Mouse (Mus musculus): ENCODE results near the gene Aldh1a7.
"Not testable (repeated sequence)": the region's sequence is repeated elsewhere in the genome, so short reads cannot be mapped to it uniquely, and the experiment has no call there.

Aldh1a7 gene

DNA sequence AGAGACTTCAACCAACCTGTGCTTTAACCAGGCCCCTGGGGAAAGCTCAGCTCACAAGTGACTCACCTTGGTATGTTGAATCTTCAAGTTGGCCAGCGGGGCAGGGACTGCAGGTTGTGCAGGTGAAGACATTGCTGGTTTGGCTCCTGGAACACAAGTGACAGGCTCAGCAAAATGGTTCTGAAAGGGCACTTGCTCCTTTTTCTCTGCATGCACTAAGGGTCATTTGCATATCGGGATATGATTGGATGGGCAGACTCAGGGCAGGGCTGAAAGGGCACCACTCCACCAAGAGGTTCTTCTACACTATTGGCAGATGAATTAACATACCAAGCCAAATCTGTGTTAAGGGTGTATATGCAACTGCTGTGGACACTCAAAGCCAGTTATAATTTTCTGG, at the start of gene Aldh1a7:
TSS of gene Aldh1a7 (minus strand) at position 182 of the 400 bp plus-strand sequence.
- DNase-seq: no peak

DNA sequence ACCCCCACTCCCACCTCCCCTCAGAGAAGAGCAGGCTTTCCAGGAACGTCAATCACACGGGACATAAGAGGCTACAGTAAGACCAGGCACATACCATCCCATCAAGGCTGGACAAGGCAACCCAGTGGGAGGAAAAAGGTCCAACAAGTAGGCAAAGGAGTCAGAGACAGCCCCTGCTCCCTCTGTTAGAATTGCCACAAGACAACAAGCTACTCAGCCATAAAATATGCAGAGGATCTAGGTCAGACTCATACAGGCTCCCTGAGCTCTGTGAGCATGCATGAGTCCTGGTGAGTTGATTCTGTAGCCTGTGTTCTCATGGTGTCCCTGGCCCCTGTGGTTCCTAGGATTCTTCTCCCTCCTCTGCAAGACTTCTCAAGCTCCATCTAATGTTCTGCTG, 48.3 kb upstream of the Aldh1a7 start:
- DNase-seq: no peak

DNA sequence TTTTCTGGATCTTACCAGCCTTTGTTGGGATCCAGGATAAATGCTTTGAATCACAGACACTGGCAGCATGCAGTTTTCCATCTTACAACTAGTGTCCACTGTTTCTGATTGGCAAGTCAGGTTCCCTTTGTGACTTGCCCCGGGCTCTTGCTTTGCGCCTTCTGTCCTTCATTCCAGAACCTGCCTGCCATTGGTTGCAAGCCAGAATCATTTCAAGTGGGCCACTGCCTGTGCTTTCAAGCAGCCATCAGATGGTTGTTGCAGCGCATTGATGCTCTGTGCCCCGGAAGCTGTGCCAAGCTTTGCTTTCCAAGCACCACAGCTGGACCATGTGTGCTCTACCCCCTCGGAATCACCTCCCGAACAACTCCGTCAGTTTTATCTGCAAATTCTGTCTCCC, 46.6 kb upstream of the Aldh1a7 start:
- no peak for DNase-seq

DNA sequence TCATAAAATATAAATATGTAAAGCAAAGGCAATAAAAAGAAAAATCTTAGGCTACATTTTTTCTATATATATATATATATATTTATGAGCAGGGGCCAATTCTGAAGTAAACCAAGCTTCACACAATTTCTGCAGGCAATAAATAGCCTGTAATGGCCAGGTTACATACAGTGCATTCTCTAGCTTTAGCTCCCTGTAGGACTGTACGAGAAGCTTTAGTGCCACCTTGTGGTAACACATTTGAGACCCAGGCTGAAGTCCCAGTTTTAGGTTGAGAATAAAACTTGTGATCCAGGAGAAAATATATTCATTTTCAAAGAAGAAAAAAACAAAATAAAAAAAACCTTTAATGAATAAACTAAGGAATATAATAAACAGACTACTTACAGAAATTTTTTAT, 36.9 kb upstream of the Aldh1a7 start:
- no peak for DNase-seq

DNA sequence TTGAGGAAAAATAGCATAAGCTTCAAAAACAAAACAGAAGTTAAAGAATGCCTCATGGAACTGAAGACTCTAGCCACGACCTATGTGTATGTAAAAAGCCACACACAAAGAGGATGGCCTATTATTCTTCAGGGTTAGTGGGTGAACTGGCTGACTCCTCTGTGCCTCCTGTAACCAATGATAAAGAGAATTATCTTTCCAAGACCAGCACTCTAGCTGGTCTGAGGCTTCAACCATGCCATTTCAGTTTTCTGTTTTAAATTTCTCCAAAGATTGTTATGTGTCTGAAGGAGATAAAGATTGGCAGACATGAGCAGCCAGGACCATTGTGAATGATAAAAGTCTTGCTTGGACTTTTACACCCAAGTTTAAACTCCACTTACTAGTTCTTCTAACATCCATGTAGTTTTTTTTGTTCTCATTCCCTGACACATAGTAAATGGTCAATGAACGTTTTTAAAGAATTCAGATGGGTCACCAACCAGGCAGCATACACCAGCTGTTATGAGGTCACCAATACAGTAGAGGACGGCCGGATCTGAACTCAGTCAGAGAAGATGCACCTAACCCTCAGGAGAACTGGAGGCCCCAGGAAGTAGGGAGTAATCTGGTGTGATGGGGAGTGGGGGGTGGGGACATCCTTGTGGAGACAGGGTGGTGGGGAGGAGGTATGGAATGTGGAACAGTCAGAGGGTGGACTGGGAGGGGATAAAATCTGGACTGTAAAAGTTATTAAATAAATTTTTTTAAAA, 34.5 kb upstream of the Aldh1a7 start:
- DNase-seq: no peak

DNA sequence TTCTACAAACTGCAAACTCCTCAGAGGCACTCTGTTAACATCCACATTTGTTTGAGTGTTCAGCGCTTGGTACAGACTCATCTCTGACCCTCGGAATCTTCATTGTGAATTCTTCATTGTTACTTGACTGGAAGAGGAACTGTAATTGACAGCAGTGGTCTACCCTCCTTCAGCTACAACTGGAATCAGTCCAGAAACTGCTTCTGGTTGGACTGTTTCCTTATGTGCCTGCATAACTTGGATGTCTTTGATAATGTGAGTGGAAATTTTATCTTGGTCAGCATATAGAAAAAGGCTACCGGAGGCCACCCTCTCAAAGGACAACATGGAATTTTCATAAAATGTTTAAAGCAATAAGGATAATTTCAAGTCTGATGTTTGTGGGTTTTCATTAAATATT, 33.8 kb upstream of the Aldh1a7 start:
- no peak for DNase-seq

DNA sequence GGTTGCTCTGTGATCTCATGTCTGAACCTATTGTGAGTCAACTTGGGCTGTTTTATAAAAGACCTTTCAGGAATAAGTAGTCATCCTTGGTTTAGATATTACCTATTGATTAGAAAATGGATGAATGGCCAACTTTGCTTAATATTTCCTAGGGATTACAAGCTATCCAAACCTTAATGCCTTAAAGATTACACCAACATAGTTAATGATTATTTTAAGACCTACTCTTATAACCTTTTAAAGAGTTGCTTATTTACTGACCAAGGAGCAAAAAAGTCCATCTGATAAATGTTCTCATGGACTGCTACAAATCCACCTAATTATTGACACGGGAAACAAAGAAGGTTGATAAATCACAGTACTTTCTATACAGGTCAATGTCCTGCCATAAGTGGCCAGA, 17.3 kb upstream of the Aldh1a7 start:
- no peak for DNase-seq

DNA sequence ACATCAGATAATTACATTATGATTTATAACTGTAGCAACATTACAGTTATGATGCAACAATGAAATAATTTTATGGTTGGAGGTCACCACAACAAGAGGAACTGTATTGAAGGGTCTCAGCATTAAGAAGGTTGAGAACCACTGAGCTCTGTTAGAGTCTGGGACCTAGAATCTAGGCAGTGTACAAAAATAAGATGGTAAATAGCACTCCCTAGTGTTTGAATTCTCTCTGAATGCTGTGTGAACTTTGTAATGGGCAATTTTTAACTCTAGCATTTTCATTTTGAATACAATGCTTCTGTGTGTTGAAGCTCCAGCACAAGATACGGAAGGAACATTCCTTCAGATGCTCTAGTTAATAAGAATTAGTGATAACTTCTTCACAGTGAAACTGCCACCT, 916 bp upstream of the Aldh1a7 start:
- DNase-seq: no peak

DNA sequence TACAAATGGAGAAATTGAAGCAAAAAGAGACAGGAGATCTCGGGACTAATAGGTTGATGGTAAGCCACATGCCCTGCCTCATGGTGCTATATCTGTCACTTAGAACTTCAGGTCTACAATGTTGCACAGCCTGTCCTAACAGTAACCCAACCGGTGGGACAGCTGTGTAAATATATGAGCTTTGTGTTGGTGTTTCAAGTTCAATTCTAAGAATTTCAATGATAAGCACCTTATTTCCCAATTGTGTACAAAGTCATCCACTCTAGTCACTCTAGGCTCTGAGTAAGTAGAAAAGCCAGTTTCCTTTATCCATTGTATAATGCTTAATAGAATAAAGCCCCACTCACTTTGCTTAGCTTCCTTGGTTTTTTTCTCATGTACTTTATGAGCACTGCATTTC, 4.4 kb downstream of the Aldh1a7 start:
- no peak for DNase-seq

DNA sequence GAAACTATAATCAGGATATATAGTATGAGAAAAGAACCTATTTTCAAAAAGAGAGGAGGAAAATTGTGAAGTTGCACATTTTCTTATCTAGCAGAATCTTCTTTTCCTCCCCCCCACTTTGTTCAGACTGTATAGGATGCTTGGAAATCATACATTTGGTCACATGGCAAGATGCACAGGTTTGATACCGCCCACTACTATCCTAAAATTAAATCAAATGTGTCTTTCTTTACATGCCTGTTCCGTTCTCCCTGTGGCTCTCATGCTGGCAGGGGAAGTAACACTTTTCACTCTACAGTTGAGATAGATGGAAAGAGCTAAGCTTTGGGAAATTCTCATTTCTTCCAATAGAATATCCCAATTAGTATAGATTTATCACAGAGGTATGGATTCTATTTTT, 7.1 kb downstream of the Aldh1a7 start:
- no peak for DNase-seq

DNA sequence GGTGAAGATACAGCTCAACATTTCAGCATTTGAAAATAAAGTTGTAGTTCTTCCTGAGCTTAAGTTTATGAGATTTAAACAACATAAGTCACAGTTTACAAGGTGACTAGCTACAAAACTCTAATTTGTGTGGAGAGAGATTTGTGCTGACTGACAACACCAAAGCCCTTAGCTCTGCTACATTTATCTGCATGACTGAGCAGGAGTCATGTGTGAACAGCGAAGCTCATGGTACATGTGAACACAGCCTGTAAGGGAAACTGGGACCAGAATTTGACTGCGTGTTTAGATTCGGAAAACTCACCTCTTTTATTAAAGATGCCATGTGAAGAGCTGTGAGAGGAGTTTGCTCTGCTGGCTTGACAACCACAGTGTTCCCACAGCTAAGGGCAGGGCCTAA, 11.7 kb downstream of the Aldh1a7 start:
- DNase-seq: no peak

DNA sequence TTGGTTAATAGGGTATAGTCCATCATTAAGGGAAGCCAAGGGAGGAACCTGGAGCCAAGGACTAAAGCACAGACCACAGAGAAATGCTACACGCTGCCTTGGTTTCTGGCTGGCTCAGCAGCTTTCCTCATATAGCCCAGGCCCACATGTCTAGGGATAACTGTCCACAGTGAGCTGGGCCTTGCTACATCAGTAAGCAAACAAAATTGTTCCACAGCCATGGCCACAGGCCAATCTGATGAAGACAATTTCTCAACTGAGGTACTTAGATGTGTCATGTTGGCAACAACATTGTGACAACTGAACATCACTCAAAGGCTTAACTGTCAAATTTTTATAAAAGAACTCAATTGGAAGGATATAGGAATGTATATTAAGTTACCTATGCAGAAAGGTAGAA, 12.3 kb downstream of the Aldh1a7 start:
- no peak for DNase-seq

DNA sequence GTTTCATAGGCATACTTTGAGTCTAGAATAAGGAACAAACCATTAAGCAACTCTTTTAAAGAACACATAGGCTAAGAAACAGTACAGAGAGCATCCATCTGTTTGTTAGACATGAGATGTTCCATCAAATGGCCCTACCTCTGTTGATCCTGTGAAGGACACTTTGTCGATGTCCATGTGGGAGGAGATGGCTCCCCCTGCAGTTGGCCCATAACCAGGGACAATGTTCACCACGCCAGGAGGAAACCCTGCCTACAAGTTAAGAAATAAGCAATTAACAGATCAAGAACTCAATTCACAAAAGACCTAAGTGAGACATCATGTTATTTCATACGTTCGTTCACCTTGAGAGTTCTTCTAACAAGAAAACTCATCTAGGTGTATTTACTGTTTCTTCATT, 12.8 kb downstream of the Aldh1a7 start:
- DNase-seq: no peak

DNA sequence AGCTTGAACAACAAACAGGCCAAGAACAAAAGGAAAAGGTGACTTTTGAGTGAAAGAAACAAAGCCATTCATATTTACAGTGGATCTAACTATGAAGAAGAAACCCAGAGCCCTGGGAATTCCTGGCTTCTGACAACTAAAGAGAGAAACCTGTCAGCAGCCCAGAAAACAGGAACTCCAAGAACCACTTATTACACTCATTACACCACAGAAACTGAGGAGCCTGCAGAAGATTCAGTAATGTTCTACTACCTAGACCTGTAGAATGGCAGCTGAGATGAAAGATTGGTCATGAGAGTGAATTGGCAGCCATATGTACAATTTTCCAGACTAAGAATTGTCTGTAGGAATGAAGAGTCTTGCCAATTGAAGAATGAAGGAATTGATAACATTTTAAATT, 20.2 kb downstream of the Aldh1a7 start:
- DNase-seq: no peak

DNA sequence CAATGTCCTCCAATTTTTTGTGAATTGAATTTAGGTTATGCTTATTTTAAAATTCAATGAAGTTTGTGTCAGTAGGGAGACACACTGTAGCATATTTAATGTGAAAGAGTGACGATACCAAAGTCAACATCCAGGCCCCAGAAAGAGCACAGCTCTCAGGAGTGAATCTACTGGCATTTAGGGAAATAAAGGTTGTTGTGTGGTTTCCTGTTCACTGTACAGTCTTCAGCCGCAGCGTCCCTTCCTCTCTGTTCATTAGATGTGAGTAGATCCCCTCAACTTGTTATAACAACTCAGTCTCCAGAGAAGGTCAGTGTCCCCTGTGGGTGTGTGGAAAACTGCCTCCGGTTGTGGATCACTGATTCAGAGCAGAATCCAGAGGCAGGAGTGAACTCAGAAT, 20.6 kb downstream of the Aldh1a7 start:
- no peak for DNase-seq

DNA sequence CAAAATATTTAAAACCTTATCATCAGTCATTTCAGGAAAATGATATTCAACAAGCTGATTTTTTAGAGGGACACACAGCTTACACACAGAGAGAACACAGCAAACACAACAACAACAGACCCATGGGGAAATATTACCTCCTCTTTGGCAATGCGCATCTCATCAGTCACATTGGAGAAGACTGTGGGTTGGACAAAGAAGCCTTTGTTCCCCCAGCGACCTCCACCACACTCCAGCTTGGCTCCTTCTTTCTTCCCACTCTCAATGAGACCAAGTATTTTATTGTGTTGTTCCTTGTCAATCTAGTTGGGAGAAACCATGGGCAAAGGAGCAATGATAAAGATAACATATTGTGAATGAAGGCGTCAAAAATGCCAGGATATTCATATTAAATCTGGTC, 25.3 kb downstream of the Aldh1a7 start:
- no peak for DNase-seq

DNA sequence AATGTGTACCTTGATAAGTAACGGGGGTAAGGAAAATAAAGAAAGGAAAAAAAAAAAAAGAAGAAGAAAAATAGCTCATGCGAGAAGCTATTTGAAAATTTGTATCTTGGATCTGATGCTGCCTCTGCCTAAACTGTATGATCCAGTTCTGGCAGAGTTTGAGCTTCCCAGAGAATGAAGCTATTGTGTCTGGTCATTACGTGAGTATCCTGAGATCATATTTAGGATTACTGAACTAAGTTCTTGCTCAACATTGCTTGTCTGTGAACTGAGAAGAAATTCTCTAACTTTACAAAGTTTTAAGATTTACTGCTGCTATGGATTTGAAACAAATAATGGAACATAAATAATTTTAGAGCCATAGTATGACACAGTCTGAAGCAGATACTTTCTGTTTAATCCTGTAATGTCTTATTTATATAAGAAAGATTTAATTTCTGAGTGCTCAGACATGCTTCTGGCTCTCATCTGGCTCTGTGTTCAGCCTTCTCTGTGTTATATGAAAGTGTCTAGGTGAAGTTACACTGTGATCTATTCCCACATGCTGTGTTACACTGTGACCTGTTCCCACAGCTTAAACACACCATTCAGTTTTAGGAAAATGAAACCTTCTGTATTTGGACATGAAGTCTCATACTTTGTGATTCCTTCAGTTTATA, 49.5 kb downstream of the Aldh1a7 start:
- no peak for DNase-seq

DNA sequence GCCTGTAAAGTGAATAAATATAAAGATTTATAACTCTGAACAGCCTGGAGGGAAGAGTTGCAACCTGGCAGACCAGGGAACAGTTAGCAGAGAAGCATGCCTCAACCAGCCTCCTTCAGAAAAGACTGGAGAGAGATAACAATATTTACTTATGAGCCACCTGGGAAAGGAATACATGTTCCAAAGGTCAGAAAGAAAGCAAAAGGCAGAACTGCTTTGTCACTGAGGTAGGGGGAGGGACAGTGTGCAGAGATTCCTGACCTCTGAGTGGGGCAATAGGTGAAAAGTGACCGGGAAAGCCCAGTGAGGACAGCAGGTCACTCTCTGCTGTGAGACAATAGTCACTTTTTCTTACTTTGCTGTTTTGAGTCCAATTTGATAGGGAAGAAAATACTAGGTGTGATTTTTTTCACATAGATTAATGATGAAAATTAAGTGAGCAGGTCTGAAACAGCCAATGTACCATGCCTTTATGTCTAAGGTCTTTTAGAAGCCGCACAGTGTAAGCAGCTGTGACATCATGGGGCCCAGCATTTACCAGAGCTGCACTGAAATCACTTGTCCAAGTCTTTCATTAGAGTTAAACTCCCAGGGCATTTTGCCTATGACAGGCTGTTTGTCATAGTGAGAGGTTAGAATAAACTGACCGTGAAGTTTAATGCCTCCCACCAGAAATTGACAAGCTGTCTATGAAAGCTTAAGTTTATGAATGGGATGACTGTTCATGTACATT, 73.1 kb downstream of the Aldh1a7 start:
- DNase-seq: no peak

DNA sequence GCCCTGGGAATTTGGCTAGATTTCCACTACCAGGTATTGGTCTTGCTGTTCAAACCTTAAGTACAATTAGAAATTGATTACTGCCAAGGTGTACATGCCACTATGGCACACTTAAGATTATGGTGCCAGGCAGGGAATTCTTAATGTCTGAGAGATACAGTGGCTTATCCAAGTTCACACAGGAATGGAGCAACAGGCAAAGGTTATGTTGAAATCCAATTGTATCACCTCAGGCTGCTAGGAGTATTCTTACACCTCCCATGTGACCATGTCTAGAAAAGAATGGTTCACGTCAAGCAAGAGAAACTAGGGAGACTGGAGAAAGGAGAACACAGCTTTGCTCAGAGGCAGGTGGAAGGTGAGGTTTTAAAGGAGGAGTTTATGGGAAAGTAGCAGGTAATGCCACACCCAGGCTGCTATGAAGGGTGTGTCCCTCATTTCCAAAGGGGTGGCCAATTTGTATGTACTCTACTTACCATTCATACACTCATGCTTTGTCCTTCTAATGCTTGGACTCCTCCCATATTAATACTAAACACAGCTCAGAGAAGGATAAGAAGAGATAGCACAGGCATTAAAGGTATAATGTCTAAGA, 74.2 kb downstream of the Aldh1a7 start:
- no peak for DNase-seq

DNA sequence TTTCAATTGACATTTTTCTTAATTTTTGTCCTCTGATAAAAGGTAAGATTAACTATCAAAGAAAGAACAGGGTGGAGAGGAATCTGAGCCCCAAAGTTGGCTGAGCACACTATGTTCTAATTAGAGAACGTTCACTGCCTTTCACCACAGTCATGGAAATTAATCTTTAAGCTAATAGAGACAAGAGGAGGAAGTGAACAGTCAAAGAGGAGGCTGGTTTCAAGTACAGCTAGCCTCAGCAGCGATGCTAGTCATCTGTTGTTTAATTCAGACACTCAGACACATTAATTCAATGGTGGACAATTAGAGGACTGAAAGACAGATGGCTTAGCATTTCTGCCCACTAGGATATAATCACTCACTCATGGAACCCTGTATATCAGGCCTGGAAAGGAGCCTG, 77.4 kb downstream of the Aldh1a7 start:
- DNase-seq: no peak

DNA sequence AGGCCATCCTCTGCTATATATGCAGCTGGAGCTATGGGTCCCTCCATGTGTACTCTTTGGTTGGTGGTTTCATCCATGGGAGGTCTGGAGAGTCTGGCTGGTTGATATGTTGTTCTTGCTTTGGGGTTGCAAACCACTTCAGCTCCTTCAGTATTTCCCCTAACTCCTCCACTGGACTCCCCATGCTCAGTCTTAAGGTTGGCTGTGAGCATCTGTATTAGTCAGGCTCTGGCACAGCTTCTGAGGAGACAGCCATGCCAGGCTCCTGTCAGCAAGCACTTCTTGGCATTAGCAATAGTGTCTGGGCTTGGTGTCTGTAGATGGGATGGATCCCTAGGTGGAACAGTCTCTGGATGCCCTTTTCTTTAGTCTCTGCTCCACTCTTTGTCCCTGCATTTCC, 79.9 kb downstream of the Aldh1a7 start:
- DNase-seq: not testable (repeated sequence)

DNA sequence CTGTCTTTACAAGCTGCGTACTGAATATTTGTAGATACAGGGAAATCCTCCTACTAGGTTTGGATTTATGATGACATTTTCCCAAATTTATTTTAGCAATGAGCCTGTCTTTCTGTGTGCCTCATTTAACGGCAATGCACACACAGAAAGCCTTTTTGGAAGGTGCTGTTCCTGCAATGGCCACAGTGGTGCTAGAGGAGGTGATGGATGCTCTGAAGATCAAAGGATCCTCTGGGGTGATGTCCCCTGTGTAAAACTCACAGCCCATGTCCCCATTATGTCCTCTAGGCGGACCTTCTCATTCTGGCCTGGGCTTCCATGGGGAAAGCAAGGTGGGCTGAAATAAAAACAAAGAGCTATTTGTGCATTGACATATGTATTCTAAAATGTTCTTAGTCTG, 83.0 kb downstream of the Aldh1a7 start:
- DNase-seq: no peak
